Mouse (Mus musculus): ENCODE data around the gene Mpz. TPM values are rescaled to one million over a fixed set of nuclear protein-coding genes. Genes with fewer than 3 reads are reported as not detected.

Gene Mpz
- total and polyA plus RNA-seq, 3 experiments: not detected

DNA sequence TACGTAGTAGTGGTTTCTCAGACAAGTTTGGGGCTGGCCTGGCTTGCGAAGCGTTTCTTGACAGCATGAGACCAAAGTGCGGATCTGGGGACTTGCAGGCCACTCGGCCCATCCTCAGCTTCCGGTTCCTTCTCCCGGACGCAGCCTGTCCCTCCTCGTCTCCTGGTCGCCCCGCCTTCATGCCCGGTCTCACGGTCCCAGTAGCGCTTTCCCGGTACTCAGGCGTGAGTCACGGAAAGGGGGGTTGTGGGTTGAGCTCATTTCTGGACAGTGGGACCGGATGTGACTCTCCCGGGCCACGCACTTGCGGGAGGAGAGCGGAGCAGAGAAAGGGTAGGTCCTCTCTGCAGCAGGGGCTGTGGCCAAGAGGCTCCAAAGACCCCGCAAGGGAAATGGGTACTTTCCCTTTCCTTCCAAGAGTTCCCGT lies 36.6 kb upstream of the Mpz start, which contains the start of gene Cfap126:
Gene Cfap126 (plus strand): TSS at position 46 of the 427 bp plus-strand sequence.
- TF ChIP-seq CTCF (IDR thresholded peaks at IDR 0.05; ENCODE audit: low read depth, low read length) (no peak), GATA2 (IDR thresholded peaks at IDR 0.05; ENCODE audit: borderline replicate concordance, low read depth, low read length) (no peak), POLR2AphosphoS5 (IDR thresholded peaks at IDR 0.05; ENCODE audit: insufficient replicate concordance, low read depth, low read length) (no peak), GATA1 (IDR thresholded peaks at IDR 0.05; ENCODE audit: borderline replicate concordance, low read length) (no peak), TAL1 (conservative IDR thresholded peaks at IDR 0.05; ENCODE audit: low read depth, low read length) (no peak)
- Histone ChIP-seq H3K27me3 (ENCODE audit: insufficient read depth, low read length) (no peaks in the 10 kb centered on the region), H3K4me3 (ENCODE audit: low read depth, low read length) (peak within 1 kb of the TSS; percentile 69), H3K4me1 (ENCODE audit: insufficient read depth, low read depth, low read length) (peaks cover 48% of the 10 kb centered on the region), H3K9me3 (replicated peaks) (no peaks in the 10 kb centered on the region), H3K36me3 (replicated peaks) (no peaks in the 10 kb centered on the region)
- ATAC-seq (ENCODE audit: extremely low read depth, insufficient number of reproducible peaks, low FRiP score, poor library complexity, severe bottlenecking): peak; percentile 51
- DNase-seq (ENCODE audit: low spot score): peak; percentile 20

DNA sequence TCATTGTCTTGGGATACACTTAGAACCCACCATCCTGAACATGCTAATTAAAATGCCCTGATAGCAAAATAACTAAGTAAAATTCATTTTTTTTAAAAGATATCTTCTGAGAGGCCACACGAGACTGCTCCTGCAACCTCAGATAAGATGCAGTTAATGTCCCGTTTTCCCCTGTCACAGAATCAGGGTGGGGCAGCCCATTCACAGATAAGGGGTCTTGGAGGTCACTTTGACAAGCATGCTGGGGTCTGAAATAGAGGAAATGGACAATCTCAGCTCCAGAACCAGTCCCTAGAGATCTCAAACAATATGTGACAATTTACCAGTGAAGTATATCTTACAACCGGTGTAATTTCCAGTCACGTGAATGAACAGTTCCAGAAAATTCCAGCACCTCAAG lies 34.2 kb upstream of the Mpz start:
- no peak for DNase-seq (ENCODE audit: low spot score)
- Histone ChIP-seq H3K36me3 (replicated peaks) (no peaks in the 10 kb centered on the region), H3K9me3 (replicated peaks) (no peaks in the 10 kb centered on the region), H3K4me1 (ENCODE audit: insufficient read depth, low read depth, low read length) (peaks cover 43% of the 10 kb centered on the region), H3K27me3 (ENCODE audit: insufficient read depth, low read length) (no peaks in the 10 kb centered on the region; the same call in 1 of the 2 replicates), H3K4me3 (ENCODE audit: low read depth, low read length) (no peak overlapping the region)
- no peak for ATAC-seq (ENCODE audit: extremely low read depth, insufficient number of reproducible peaks, low FRiP score, poor library complexity, severe bottlenecking)
- TF ChIP-seq CTCF (IDR thresholded peaks at IDR 0.05; ENCODE audit: low read depth, low read length) (no peak), GATA1 (IDR thresholded peaks at IDR 0.05; ENCODE audit: borderline replicate concordance, low read length) (no peak)

- ATAC-seq (ENCODE audit: extremely low read depth, insufficient number of reproducible peaks, low FRiP score, poor library complexity, severe bottlenecking) (no peak), DNase-seq (ENCODE audit: low spot score) (peak; percentile 20)
- H3K9me3 ChIP-seq (replicated peaks): no peaks in the 10 kb centered on the region
- no peak overlapping the region for H3K4me3 ChIP-seq (ENCODE audit: low read depth, low read length)
- no peaks in the 10 kb centered on the region; the same call in 1 of the 2 replicates for H3K27me3 ChIP-seq (ENCODE audit: insufficient read depth, low read length)
- TF ChIP-seq GATA2 (IDR thresholded peaks at IDR 0.05; ENCODE audit: borderline replicate concordance, low read depth, low read length) (no peak), POLR2AphosphoS5 (IDR thresholded peaks at IDR 0.05; ENCODE audit: insufficient replicate concordance, low read depth, low read length) (no peak), GATA1 (IDR thresholded peaks at IDR 0.05; ENCODE audit: borderline replicate concordance, low read length) (no peak), TAL1 (conservative IDR thresholded peaks at IDR 0.05; ENCODE audit: low read depth, low read length) (no peak), CTCF (IDR thresholded peaks at IDR 0.05; ENCODE audit: low read depth, low read length) (no peak)
- peaks cover 41% of the 10 kb centered on the region for H3K4me1 ChIP-seq (ENCODE audit: insufficient read depth, low read depth, low read length)
- no peaks in the 10 kb centered on the region for H3K36me3 ChIP-seq (replicated peaks)
These were observed 32.2 kb upstream of the Mpz start for GRCm38 (mm10) chr1:171118269-171118684.

DNA sequence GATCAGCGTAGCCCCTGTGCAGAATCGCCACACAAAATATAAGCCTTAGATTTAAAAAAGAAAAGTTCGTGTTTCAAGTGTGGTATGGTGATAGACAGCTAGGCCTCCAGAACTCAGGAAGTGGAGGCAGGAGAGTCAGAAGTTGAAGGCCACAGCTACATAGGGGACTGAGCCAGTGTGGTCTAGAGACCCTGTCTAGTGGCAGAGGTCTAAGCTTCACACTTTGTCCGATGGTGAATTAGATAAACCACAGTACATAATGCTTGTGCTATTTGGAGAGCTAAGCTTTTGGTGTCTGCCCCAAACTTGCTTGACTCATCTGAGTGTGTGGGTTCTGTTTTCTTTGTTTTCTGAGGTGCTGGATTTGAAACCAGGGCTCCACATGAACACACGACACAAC lies 31.5 kb upstream of the Mpz start:
- DNase-seq (ENCODE audit: low spot score) (no peak), ATAC-seq (ENCODE audit: extremely low read depth, insufficient number of reproducible peaks, low FRiP score, poor library complexity, severe bottlenecking) (no peak)
- no peak for TF ChIP-seq TAL1 (conservative IDR thresholded peaks at IDR 0.05; ENCODE audit: low read depth, low read length)
- TF ChIP-seq POLR2AphosphoS5 (IDR thresholded peaks at IDR 0.05; ENCODE audit: insufficient replicate concordance, low read depth, low read length): no peak
- TF ChIP-seq GATA2 (IDR thresholded peaks at IDR 0.05; ENCODE audit: borderline replicate concordance, low read depth, low read length): no peak
- no peak for TF ChIP-seq GATA1 (IDR thresholded peaks at IDR 0.05; ENCODE audit: borderline replicate concordance, low read length)
- TF ChIP-seq CTCF (IDR thresholded peaks at IDR 0.05; ENCODE audit: low read depth, low read length): no peak
- Histone ChIP-seq H3K9me3 (replicated peaks) (no peaks in the 10 kb centered on the region), H3K27me3 (ENCODE audit: insufficient read depth, low read length) (no peaks in the 10 kb centered on the region; the same call in 1 of the 2 replicates), H3K4me1 (ENCODE audit: insufficient read depth, low read depth, low read length) (peaks cover 37% of the 10 kb centered on the region), H3K36me3 (replicated peaks) (no peaks in the 10 kb centered on the region), H3K4me3 (ENCODE audit: low read depth, low read length) (no peak overlapping the region)

DNA sequence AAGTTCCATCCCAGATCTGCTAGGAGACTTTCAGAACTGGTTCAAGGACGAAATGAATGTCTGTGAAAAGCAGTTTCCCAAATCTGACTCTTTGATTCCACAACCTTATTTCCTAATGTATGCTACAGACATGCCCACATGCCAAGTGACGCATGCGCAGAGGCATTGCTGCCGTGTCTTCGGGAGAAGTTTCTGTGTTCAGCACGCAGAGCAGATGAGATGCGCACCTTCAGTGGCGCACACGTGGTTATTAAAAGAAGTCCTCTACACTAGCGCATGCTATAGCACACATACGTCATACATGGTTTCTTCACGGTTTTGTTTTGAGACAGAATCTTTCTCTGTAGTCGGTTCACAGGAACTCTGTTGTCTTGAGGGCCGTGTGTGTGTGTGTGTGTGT lies 31.1 kb upstream of the Mpz start:
- ATAC-seq (ENCODE audit: extremely low read depth, insufficient number of reproducible peaks, low FRiP score, poor library complexity, severe bottlenecking): no peak
- H3K4me3 ChIP-seq (ENCODE audit: low read depth, low read length): no peak overlapping the region

GRCm38 (mm10) chr1:171120893-171121292 lies 29.6 kb upstream of the Mpz start:
- no peak for ATAC-seq (ENCODE audit: extremely low read depth, insufficient number of reproducible peaks, low FRiP score, poor library complexity, severe bottlenecking)
- Histone ChIP-seq H3K9me3 (replicated peaks) (no peaks in the 10 kb centered on the region), H3K4me1 (ENCODE audit: insufficient read depth, low read depth, low read length) (peaks cover 33% of the 10 kb centered on the region), H3K4me3 (ENCODE audit: low read depth, low read length) (no peak overlapping the region), H3K27me3 (ENCODE audit: insufficient read depth, low read length) (no peaks in the 10 kb centered on the region; the same call in 1 of the 2 replicates), H3K36me3 (replicated peaks) (peaks cover 2% of the 10 kb centered on the region)
- no peak for DNase-seq (ENCODE audit: low spot score)
- TF ChIP-seq CTCF (IDR thresholded peaks at IDR 0.05; ENCODE audit: low read depth, low read length) (no peak), POLR2AphosphoS5 (IDR thresholded peaks at IDR 0.05; ENCODE audit: insufficient replicate concordance, low read depth, low read length) (no peak), GATA1 (IDR thresholded peaks at IDR 0.05; ENCODE audit: borderline replicate concordance, low read length) (no peak), TAL1 (conservative IDR thresholded peaks at IDR 0.05; ENCODE audit: low read depth, low read length) (no peak), GATA2 (IDR thresholded peaks at IDR 0.05; ENCODE audit: borderline replicate concordance, low read depth, low read length) (no peak)

More for the DNA sequence above, 31.1 kb upstream of the Mpz start:
- H3K9me3 ChIP-seq (replicated peaks): no peaks in the 10 kb centered on the region
- no peaks in the 10 kb centered on the region; the same call in 1 of the 2 replicates for H3K27me3 ChIP-seq (ENCODE audit: insufficient read depth, low read length)
- H3K36me3 ChIP-seq (replicated peaks): no peaks in the 10 kb centered on the region
- no peak for DNase-seq (ENCODE audit: low spot score)
- H3K4me1 ChIP-seq (ENCODE audit: insufficient read depth, low read depth, low read length): peaks cover 35% of the 10 kb centered on the region
- TF ChIP-seq GATA1 (IDR thresholded peaks at IDR 0.05; ENCODE audit: borderline replicate concordance, low read length): no peak
- TF ChIP-seq CTCF (IDR thresholded peaks at IDR 0.05; ENCODE audit: low read depth, low read length): no peak
- TF ChIP-seq GATA2 (IDR thresholded peaks at IDR 0.05; ENCODE audit: borderline replicate concordance, low read depth, low read length): no peak
- no peak for TF ChIP-seq TAL1 (conservative IDR thresholded peaks at IDR 0.05; ENCODE audit: low read depth, low read length)
- no peak for TF ChIP-seq POLR2AphosphoS5 (IDR thresholded peaks at IDR 0.05; ENCODE audit: insufficient replicate concordance, low read depth, low read length)

All from G1E (cell line).